Mouse (Mus musculus): ENCODE measurements at regions not wholly inside any gene's neighbourhood (a gene's known extent, or its start where the extent isn't known, plus 50 kb on each side); places are given as distances from the start of the nearest gene placed in this dataset.

DNA sequence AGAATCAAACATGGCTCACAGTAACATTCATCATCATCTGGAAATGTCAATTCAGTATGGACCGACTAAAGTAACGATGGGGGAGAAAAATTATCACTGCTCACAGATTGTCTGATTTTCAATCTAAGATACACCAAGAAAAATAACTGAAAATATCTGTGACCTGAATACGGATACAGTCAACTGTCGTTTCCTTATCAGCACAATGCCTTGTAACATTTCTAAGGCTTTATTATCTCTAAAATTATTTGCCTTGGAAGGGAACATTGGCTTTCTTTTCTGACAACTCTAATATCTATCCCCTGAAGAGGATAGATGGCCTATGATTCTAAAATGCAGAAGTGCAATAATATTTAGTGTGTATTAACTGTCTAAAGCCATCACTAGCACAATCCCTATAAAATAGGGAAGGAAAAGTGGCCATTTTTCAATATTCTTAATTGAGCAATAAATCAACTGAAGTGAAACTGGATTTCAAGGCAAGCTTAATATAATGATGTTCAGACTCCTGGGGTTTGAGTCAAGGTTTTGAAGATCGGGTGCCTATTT, 552.1 kb upstream of the Gulo start:
- TF ChIP-seq CTCF (conservative IDR thresholded peaks at IDR 0.05; ENCODE audit: low read length) (no peak), NANOG (IDR thresholded peaks at IDR 0.05; ENCODE audit: borderline replicate concordance, low read length) (no peak)

Measured in E14TG2a.4 (cell line).